Mouse (Mus musculus) heart, postnatal 0 days (tissue): ENCODE results near the gene Cct4.

Experiments
- CTCF ChIP-seq: IDR thresholded peaks from 2 replicates; pipeline ENCODE4 v1.5.1; 2016; ENCODE audit warnings: antibody characterized with exemption, control low read depth, low read depth
- EP300 ChIP-seq: IDR thresholded peaks from 2 replicates; pipeline ENCODE4 v1.6.1; 2016; ENCODE audit warnings: antibody characterized with exemption, low read depth

DNA sequence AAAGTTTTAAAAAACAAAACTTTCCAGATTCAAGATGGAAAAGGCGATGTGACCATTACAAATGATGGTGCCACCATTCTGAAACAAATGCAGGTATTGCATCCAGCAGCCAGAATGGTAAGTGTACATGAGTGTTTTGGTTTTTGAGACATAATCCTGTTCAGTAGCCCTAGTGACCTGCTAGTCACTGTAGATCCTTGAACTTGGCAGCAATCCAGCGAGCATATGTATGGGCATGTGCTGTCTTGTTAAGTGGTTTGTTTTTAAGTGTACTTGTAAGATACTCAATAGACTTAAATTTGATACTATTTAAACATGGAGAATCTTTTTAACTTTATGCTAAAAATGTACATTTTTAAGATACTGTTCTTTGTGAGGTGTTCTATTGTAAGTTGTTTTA lies 4.0 kb downstream of the Cct4 start:
- TF ChIP-seq EP300 (no peak), CTCF (no peak)
